Mouse (Mus musculus) thymus, postnatal 4 days (tissue): ENCODE measurements around the gene Pou6f1.

Experiments used
- DNase-seq: peaks from one replicate; pipeline ENCODE4 v3.0.0; 2021

Pou6f1 gene

GRCm38 (mm10) chr15:100616221-100616620, 16.4 kb upstream of the Pou6f1 start:
- no peak for DNase-seq

DNA sequence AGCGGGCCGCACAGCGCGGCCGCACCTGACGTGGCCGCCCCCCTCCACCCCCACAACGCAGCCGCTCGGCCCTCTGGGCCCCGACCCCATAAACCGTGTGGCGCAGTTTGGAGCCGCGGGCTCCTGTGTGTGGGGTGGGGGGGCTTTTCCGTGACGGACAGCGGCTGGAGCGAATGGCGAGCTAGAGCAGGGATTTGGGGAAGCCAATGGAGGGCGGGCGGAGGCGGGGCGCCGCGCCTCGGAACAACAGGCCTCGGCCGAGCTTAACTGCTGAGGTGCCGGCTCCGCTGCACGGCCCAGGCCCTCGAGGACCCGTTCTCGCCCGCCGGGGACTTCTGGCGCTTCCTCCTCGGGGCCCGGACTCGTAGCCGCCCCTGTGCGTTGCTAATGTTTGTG, 16.0 kb upstream of the Pou6f1 start:
- DNase-seq = peak; percentile 95

- DNase-seq = peak; percentile 100
Observed at GRCm38 (mm10) chr15:100614996-100615824, 15.4 kb upstream of the Pou6f1 start, which contains the start of gene Dazap2. TSS of gene Dazap2 (plus strand) at chr15:100615349.

- no peak for DNase-seq
Observed at GRCm38 (mm10) chr15:100614218-100614995, 14.6 kb upstream of the Pou6f1 start.

DNA sequence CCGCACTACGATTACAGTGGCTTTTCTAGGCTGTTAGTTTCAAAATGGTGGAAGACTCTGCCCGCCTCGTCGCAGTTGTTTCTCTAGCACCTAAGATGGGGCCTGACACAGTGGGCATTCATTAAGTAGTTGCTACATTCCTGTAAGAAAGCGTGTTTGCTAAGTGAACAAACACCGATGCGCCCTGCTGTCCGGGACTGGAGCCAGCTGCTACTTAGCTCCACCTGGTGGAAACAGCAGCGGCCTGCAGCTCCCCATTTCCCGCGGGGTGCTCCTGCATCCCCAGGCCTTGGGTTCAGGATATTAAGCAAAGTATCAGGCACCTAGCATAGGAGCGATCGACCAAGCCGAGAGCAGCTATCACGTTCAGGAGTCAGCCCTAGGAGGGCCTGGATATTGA, 13.8 kb upstream of the Pou6f1 start:
- peak; percentile 82 for DNase-seq

DNA sequence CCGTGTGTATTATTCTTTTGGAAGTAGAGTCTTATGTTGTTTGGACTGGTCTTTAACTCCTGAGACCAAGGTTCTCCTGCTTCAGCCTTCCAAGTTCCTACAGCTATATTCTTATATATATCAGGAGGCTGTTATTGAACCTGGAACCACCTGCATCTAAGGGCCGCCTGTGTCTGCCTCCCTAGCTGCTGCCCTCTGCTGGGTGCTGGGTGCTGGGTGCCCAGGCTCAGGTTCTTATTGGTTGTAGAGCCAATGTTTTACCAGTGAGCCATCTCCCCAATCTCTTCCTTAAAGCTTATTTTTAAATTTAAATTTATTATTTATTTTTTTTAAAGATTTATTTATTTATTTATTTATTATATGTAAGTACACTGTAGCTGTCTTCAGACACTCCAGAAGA, 12.6 kb upstream of the Pou6f1 start:
- DNase-seq = peak; percentile 85

GRCm38 (mm10) chr15:100611951-100612350, 12.2 kb upstream of the Pou6f1 start:
- no peak for DNase-seq

DNA sequence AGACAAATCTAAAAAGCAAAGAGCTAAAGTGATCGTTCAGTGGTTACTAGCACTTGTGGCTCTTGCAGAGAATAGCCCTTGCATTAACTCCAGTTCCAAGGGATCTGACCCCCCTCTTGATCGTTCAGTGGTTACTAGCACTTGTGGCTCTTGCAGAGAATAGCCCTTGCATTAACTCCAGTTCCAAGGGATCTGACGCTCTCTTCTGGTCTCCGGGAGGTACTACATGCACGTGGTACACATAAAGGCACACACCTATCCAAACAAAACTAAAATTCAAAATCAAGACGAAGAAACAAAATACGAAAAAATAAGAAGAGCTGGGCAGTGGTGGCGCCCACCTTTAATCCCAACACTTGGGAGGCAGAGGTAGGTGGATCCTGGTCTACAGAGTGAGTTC, 6.9 kb upstream of the Pou6f1 start:
- peak; percentile 38 for DNase-seq

DNA sequence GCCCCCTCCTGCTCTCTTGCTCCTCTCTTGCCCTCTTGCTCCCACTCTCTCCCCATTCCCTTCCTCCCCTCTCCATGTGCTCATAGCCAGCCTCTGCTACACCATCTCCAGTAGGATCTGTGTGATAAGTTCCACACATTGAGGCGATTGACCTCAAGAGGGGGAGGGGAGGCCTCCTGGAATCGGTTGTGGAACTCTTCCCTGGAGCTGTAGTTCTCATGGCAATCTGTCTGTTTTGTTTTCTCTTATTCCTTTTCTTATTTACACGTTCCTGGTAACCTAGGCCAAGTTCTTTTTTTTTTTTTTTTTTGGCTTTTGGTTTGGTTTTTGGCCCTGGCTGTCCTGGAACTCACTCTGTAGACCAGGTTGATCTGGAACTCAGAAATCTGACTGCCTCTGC, 1.9 kb upstream of the Pou6f1 start:
- DNase-seq = no peak

DNA sequence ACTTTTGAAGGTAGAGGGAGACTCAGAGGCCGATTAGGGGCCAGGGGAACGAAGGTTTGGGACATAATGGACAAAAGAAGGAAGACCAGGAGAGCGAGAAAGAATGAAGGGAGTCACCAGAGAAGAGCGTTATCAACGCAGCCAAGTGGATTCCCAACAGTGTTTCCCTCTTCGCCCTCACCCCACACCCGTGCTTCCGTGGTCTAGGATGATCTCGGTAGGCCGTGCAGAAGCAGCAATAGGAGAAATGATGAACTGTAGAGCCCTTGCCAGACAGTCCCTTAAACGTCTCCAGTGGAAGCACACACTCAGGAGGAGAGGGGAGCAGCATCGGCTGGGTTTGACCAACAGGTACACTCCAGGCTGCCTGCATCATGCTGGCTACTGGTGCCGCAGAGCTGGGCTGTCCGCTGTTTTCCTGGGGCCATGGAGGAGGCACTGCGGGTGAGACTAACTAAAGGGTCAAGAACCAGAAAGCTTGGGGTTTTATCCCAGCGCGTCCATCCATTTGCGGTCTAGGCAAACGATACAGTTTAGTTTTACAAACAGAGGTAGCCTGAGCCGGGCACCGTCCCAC, 1.0 kb upstream of the Pou6f1 start:
- peak; percentile 26 for DNase-seq

DNA sequence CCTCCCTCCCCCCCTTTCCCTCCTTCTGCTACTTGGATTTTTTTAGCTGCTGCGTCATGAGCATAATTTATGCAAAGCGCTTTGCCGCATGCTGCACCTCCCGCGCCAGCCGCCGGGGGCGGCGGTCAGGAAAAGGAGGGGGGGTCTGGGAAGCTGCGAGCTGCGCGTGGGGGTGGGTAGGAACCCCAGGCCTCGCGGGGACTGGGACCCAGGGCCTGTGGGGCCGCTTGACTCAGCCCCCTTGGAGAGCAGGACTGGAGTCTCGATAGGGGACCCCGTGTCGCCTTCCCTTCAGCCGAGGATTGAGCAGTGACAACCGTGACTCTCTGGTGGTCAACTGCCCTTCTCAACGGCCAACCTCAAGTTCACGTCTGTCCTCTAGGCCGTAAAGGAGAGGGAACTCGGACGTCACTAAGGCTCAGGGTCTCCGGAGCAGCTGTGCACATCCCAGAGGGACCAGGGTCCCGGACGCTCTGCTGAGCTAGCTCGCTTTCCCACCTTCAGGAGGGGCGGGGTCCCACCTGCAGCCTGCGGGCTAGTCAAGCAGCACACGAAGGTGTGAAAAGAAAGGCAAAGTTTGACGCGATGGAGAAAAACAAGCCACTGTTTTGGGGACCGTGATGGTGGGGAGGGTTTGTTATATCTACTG, 387 bp upstream of the Pou6f1 start:
- peak; percentile 92 for DNase-seq

DNA sequence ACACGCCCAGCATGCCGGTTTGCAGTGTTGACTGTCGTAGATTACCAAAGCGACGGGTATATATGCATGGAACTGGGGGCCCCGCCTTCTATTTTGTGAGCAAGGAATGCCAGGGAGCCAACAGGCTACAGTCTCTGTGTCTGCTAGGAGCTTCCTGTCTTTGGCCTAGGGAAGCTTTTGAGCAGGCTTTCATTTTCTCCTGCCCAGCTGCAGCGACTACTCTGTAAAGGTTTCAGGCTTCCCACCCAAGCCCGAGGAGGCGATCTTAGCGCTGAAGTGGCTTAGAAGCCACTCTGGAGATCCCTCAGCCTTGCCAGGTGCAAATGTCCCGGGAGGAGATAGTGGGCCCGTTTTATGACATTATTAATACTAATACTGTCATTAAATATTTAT, 905 bp downstream of the Pou6f1 start:
- peak; percentile 66 for DNase-seq

GRCm38 (mm10) chr15:100598287-100598882, 1.4 kb downstream of the Pou6f1 start:
- peak; percentile 58 for DNase-seq

GRCm38 (mm10) chr15:100592817-100593216, 7.0 kb downstream of the Pou6f1 start:
- no peak for DNase-seq

- no peak for DNase-seq
Observed at GRCm38 (mm10) chr15:100590436-100590835, 9.3 kb downstream of the Pou6f1 start.

DNA sequence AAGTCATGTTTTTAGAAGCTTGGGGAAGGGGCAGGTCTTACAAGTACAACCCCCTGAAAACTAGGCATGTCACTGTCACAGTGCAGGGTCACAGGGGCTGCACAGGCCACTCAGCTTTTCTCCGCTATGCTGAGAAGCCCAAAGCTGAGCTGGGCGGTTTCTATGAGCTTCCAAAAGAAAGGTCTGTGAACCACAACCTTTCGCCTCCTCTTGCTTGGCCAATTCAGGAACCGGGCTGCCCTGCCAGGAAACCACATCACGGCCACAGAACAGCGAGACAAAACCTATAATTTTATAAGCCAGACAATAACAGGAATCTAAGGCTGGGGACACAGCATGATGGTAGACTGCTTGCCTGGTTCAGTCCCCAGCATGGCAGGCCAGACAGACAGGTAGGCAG, 11.5 kb downstream of the Pou6f1 start:
- no peak for DNase-seq

- no peak for DNase-seq
Observed at GRCm38 (mm10) chr15:100587166-100587565, 12.6 kb downstream of the Pou6f1 start.

DNA sequence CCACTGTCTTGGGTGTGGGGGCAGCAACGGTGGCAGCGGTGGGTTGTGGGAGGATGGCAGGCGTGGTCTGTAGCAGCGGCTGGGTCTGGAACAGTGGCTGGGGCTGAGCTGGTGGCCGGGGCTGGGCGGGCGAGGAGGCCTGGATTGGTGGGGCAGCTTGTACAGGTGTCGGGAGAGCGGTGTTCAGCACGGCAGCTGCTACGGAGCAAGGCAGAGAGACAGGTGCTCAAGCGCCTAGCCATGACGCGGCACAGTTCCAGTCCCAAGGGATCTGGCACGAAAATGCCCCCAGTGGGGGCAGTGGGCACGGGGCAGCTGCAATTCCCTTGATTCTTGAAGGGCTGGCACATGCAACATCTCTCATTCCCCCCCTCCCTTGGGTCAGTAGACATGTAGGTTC, 13.9 kb downstream of the Pou6f1 start:
- DNase-seq = no peak

- DNase-seq = no peak
Observed at GRCm38 (mm10) chr15:100580108-100580507, 19.7 kb downstream of the Pou6f1 start.

- no peak for DNase-seq
Observed at GRCm38 (mm10) chr15:100577972-100578371, 21.8 kb downstream of the Pou6f1 start.

- no peak for DNase-seq
Observed at GRCm38 (mm10) chr15:100576810-100577209, 23.0 kb downstream of the Pou6f1 start.

DNA sequence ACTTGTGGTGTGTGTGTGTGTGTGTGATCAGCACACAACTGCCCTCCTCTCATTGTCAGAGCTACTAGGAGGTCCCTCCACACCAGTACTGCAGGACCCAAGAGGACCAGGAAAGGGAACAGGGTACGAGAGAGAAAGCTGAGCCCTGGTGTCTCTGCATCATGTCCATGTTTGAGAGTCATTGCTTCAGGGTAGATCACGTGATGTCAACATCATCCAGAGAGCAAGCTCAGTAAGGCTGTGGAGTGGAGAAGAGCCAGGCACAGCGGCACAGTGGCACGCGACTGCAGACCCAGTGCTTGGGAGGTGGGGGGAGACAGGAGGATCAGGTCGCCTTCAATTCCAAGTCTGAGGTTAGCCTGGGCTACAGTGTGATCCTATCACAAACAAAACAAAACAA, 23.4 kb downstream of the Pou6f1 start:
- no peak for DNase-seq

DNA sequence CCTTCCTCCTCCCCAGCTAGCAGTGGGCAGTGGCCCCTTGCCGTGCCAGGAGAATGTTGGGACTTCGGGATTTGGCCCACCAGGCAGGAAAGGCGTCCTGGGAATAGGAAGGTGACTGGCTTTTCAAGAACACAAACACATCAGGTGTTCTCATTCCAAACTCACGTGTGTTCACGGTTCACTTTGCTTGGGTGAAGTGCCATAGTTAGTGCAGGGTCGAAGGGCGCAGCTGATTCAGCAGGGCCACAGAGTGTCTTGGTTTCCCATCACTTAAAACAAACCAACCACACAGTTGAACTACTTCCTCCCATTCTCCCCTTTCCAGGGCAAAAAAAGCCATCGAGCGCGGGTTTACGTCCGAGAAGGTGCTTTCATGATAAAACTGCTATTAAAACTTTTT, 24.4 kb downstream of the Pou6f1 start:
- no peak for DNase-seq
